Mouse (Mus musculus) liver, embryonic 14.5 days (tissue): ENCODE data around the gene Sfrp2. TPM values are rescaled to one million over a fixed set of nuclear protein-coding genes. Genes with fewer than 3 reads are reported as not detected.

Experiments used
- ATAC-seq: fragments of 200-750 bp; cut with Nextera tagmentation; 2 replicates; pipeline ENCODE4 v1.8.0; 2017; ENCODE audit warnings: moderate number of reproducible peaks, mild to moderate bottlenecking, moderate library complexity; ENCODE audit not compliant: insufficient read depth
- DNase-seq, 3 experiments: peaks; one replicate each; pipeline ENCODE4 v3.0.0-alpha.2; 2012 to 2013; ENCODE audit warnings: low read depth in 3 of 3, low spot score in 3 of 3
- H3K27ac ChIP-seq: fragments of 300-500 bp; sonication (generic); 2 replicates; pipeline ENCODE4 v1.5.1; 2014; ENCODE audit warnings: moderate library complexity, mild to moderate bottlenecking, control low read depth, inconsistent platforms
- H3K27me3 ChIP-seq: fragments of 300-500 bp; sonication (generic); 2 replicates; pipeline ENCODE4 v1.6.1; 2014; ENCODE audit warnings: mild to moderate bottlenecking, low read length, moderate library complexity; ENCODE audit not compliant: control insufficient read depth, insufficient read depth
- H3K36me3 ChIP-seq: fragments of 300-500 bp; sonication (generic); replicated peaks from 2 replicates; pipeline ENCODE4 v1.6.1; 2014; ENCODE audit warnings: low read depth; ENCODE audit not compliant: control insufficient read depth, insufficient read depth
- H3K4me1 ChIP-seq, 2 experiments: fragments of 200-500 bp in 1 of 2; fragments of 300-500 bp in 1 of 2; sonication (generic) in 1 of 2; replicated peaks; 2 replicates each; pipeline ENCODE4 v1.6.1; 2012 to 2014; ENCODE audit warnings: antibody characterized with exemption in 1 of 2, inconsistent platforms in 1 of 2, low read length in 1 of 2; ENCODE audit not compliant: control insufficient read depth in 2 of 2, insufficient read depth in 2 of 2
- H3K4me2 ChIP-seq: fragments of 300-500 bp; sonication (generic); 2 replicates; pipeline ENCODE4 v1.6.1; 2014; ENCODE audit warnings: low read depth, mild to moderate bottlenecking, control low read depth, moderate library complexity
- H3K4me3 ChIP-seq, 2 experiments: fragments of 200-500 bp in 1 of 2; fragments of 300-500 bp in 1 of 2; sonication (generic) in 1 of 2; 2 replicates each; pipeline ENCODE4 v1.5.1; 2012 to 2014; ENCODE audit warnings: low read depth in 2 of 2, low read length in 2 of 2, mild to moderate bottlenecking in 2 of 2, control low read depth in 1 of 2, inconsistent platforms in 1 of 2, moderate library complexity in 1 of 2; ENCODE audit not compliant: insufficient read depth in 1 of 2
- H3K9ac ChIP-seq: fragments of 300-500 bp; sonication (generic); replicated peaks from 2 replicates; pipeline ENCODE4 v1.6.1; 2014; ENCODE audit warnings: mild to moderate bottlenecking, control low read depth, moderate library complexity
- H3K9me3 ChIP-seq: fragments of 300-500 bp; sonication (generic); 2 replicates; pipeline ENCODE4 v1.6.1; 2016; ENCODE audit warnings: low read length, mixed read lengths; ENCODE audit not compliant: control insufficient read depth
- CTCF ChIP-seq: IDR thresholded peaks from 2 replicates; pipeline ENCODE4 v1.5.1; 2016; ENCODE audit warnings: antibody characterized with exemption, low read depth, control low read depth
- EP300 ChIP-seq: IDR thresholded peaks from 2 replicates; pipeline ENCODE4 v1.6.1; 2016; ENCODE audit warnings: antibody characterized with exemption, low read depth
- WGBS: fragments of 180-500 bp; shearing (Covaris S2); extraction: QIAGEN DNeasy Blood & Tissue Kit; methylation state at CpG from one replicate; pipeline ENCODE4 v1.1.7; 2014; ENCODE audit not compliant: insufficient replicate concordance; 5-methylcytosine and 5-hydroxymethylcytosine counted together
- polyA plus RNA-seq, 2 experiments: library from polyadenylated mRNA; depleted of rRNA in 1 of 2; stranded (reverse) in 1 of 2; unstranded in 1 of 2; fragments of >200 nt; fragmentation: Nextera tagmentation in 1 of 2; extraction: Ambion mirVana in 1 of 2; gene quantifications; 2 replicates each; pipeline versions ENCODE4 v1.2.1 to v1.2.3; 2012 to 2014

The Sfrp2 gene
- polyA plus RNA-seq, 2 experiments, result 1.2 to 1.6 TPM

DNA sequence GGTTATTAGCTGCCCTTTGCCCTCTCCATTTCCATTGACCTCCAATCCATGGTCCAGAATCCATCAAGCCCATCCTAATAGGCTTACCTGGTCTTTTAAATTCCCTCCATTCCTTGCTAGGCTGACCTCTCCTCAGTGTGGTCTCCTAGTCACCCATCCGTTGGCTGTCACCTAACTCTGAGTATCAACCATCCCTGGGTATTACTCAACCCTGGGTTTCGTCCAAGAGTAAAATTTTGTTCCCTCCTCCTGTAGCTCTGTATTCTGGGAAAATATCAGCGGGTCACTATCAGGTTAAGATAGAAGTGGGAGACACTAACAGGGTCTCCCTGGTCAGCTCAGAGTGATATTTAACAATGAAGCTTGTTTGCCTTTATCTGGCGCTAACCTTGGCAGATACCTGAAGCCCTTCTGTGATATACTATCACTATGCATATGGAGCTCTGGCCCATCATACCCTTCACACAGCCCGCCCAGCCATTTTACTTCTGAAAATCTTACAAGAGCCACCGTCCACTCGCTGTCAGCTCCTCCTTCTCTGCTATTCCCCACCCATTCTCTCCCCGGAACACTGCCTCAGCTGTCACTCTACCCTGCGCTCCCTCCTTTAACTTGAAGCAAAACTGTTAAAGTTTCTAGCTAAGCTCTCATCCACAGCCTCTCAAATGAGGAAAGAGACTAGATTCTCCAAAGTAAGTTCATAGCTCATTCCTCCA, 37.3 kb upstream of the Sfrp2 start:
- H3K9me3 ChIP-seq, result no peaks in the 10 kb centered on the region
- H3K27ac ChIP-seq, result no peak overlapping the region
- ATAC-seq (no peak), DNase-seq (no peak)
- no peaks in the 10 kb centered on the region for H3K4me1 ChIP-seq
- TF ChIP-seq CTCF (no peak), EP300 (no peak)
- H3K9ac ChIP-seq, result no peak overlapping the region
- no peaks in the 10 kb centered on the region for H3K36me3 ChIP-seq
- no peak overlapping the region for H3K4me2 ChIP-seq
- 61% methylated on average over 9 of the region's 9 CpGs for WGBS
- H3K4me3 ChIP-seq, result no peak overlapping the region
- no peaks in the 10 kb centered on the region for H3K27me3 ChIP-seq

DNA sequence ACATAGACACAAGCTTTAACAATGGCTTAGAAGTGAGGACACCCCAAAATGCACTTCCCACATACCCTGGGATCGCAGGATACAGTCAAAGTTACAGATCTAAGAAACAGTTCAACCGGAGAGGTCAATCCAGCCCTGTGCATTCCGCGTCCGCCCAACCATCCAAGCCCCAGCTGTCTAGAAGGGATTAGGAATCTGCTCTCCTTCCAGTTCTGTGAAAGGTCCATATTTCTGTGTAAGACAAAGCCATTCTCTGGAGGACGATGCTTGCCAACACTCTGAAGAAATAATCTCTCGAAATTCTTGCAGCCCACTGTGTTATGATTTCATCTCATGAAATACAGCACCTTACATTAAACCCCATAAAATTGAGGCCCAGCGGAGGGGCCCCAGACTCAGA, 32.1 kb upstream of the Sfrp2 start:
- Histone ChIP-seq H3K36me3 (no peaks in the 10 kb centered on the region), H3K4me2 (no peak overlapping the region), H3K27me3 (no peaks in the 10 kb centered on the region), H3K27ac (no peak overlapping the region), H3K4me3 (no peak overlapping the region), H3K9me3 (no peaks in the 10 kb centered on the region), H3K9ac (no peak overlapping the region), H3K4me1 (no peaks in the 10 kb centered on the region)
- WGBS, result 66% methylated on average over 8 of the region's 8 CpGs
- TF ChIP-seq EP300 (no peak), CTCF (no peak)
- DNase-seq (no peak), ATAC-seq (no peak)

DNA sequence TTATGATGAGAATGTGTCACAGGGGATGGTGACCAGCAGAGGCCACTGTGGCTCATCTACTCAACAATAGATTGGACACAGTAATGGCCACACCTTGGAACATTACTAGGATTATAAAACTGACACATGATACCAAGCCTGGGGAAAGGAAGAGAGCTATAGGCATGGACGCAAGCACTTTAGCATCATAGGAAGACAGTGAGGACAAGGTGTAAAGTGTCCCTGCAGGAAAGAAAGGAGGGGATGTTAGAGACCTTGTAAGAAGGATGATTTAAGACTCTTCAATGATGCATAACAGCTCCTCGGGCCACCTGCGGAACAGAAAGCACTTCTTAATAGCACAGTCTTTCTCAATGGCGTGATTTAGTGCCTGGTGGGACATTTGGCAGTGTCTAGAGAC, 29.1 kb upstream of the Sfrp2 start:
- DNase-seq (no peak), ATAC-seq (no peak)
- H3K4me2 ChIP-seq, result no peak overlapping the region
- H3K36me3 ChIP-seq, result no peaks in the 10 kb centered on the region
- no peak overlapping the region for H3K9ac ChIP-seq
- whole genome bisulfite sequencing, result 71% methylated on average over 4 of the region's 4 CpGs
- no peaks in the 10 kb centered on the region for H3K9me3 ChIP-seq
- no peak overlapping the region for H3K27ac ChIP-seq
- no peaks in the 10 kb centered on the region for H3K4me1 ChIP-seq
- TF ChIP-seq EP300 (no peak), CTCF (no peak)
- H3K4me3 ChIP-seq, result no peak overlapping the region
- no peaks in the 10 kb centered on the region for H3K27me3 ChIP-seq

DNA sequence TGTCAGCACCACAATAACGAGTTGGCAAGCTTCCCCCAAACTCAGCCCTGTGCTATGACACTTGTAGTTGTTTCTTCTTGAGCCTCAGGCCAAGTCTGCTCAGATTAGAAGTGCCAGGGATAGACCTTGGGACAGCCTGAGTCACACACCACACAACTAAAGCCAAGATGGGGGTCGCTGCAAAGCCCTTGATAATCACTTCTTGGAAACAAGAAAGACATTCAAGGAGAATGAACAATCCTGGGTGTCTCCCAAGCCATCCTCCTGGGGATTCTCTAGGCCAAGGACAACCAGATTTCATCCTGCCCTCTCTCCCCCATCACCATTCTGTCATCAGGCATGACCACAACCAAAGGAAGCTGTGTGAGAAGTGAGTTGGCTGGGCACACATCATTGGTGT, 25.9 kb upstream of the Sfrp2 start:
- Histone ChIP-seq H3K9ac (no peak overlapping the region), H3K4me2 (no peak overlapping the region), H3K36me3 (no peaks in the 10 kb centered on the region), H3K9me3 (no peaks in the 10 kb centered on the region), H3K27ac (no peak overlapping the region), H3K4me3 (no peak overlapping the region), H3K4me1 (no peaks in the 10 kb centered on the region), H3K27me3 (no peaks in the 10 kb centered on the region)
- ATAC-seq, result no peak
- no peak for DNase-seq
- no peak for TF ChIP-seq EP300
- WGBS, result 37% methylated on average over 2 of the region's 2 CpGs

DNA sequence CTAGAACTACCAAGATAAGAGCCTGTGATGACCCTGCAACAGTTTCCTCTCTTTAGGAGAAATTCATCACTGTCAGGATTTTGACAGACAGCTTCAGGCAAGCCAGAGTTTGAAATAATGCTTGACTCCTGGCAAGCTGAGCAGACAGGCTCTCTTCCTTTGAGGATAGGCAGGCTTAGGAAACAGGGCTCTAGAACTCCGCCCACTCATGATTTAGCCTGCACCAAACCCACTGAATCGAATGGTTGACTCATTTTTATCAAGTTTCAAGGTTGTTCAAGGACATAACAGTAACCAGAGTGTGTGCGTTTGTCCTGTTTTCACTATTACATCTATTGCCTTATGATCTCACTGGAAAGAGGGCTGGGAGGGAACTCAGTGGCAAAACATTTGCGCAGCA, 18.8 kb upstream of the Sfrp2 start:
- no peak for ATAC-seq
- TF ChIP-seq EP300 (no peak), CTCF (no peak)
- Histone ChIP-seq H3K4me1 (no peaks in the 10 kb centered on the region), H3K27ac (no peak overlapping the region), H3K4me2 (no peak overlapping the region), H3K27me3 (no peaks in the 10 kb centered on the region), H3K4me3 (no peak overlapping the region), H3K36me3 (no peaks in the 10 kb centered on the region), H3K9ac (no peak overlapping the region), H3K9me3 (no peaks in the 10 kb centered on the region)
- DNase-seq, result no peak
- WGBS, result 44% methylated on average over 4 of the region's 4 CpGs
